Mouse (Mus musculus) lung, adult 2 months (tissue): ENCODE results near the gene Gm4836. TPM values are rescaled to one million over a fixed set of nuclear protein-coding genes. Genes with fewer than 3 reads are reported as not detected.
"Not testable (repeated sequence)": the region's sequence is repeated elsewhere in the genome, so short reads cannot be mapped to it uniquely, and the experiment has no call there.

Experiments
- DNase-seq: peaks from one replicate; pipeline ENCODE4 v3.0.0; 2022
- H3K4me1 ChIP-seq: fragments of 200-500 bp; 2 replicates; pipeline ENCODE4 v1.6.1; 2011; ENCODE audit warnings: low read length; ENCODE audit not compliant: control insufficient read depth, insufficient read depth
- H3K4me3 ChIP-seq: fragments of 200-500 bp; replicated peaks from 2 replicates; pipeline ENCODE3; 2011; ENCODE audit warnings: low read depth, mild to moderate bottlenecking, control low read depth, low read length; ENCODE audit errors: extremely low read depth
- WGBS: fragments of 180-500 bp; shearing (Covaris S2); methylation state at CpG from one replicate; pipeline ENCODE4 v1.1.7; 2018; 5-methylcytosine and 5-hydroxymethylcytosine counted together
- polyA plus RNA-seq: library from polyadenylated mRNA; depleted of rRNA; stranded (reverse); fragments of >200 nt; gene quantifications from 2 replicates; pipeline ENCODE4 v1.2.3, GENCODE M21; 2012; rRNA removed

Gm4836 gene
- not detected in 2 replicates for polyA plus RNA-seq

DNA sequence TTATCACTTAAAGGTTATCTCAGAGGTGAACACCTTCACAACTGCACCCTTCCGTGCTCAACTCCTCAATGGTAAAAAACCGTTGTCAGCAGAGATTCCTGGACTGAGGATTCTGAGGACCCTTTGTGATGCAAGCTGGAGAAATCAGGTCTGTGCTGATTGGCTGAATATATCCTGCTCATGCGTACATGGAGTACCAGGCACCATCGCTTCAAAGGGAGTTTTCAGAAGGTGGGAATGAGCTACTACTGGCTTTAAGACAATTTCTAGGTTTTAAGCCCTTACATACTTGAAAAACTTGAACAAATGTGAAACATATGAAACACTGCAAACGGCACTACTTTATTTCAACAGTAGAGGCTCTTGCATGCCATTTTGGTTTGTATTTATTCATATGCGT lies at the start of gene Gm4836:
Gm4836 (minus strand) TSS at position 101 of the 400 bp plus-strand sequence.
- no CpG with 5 or more reads among the region's 6 CpGs for WGBS
- not testable (repeated sequence) for H3K4me3 ChIP-seq

More for the DNA sequence above, at the start of gene Gm4836:
- not testable (repeated sequence) for H3K4me1 ChIP-seq, DNase-seq
